Mouse (Mus musculus): Measurements from ENCODE around the gene Tlcd2. TPM values are rescaled to one million over a fixed set of nuclear protein-coding genes. Genes with fewer than 3 reads are reported as not detected.

Tlcd2 gene
- polyA plus RNA-seq, 1 experiment from 2014 or later = 17.7 TPM

GRCm38 (mm10) chr11:75472469-75473081 is 11.1 kb downstream of the Tlcd2 start:
- Histone ChIP-seq H3K4me2 (replicated peaks) (no peak overlapping the region), H3K4me3 (replicated peaks) (no peak overlapping the region), H3K9me3 (no peaks in the 10 kb centered on the region), H3K27ac (no peak overlapping the region), H3K4me1 (replicated peaks) (peaks cover 11% of the 10 kb centered on the region; the same call in 1 of the 2 replicates), H3K27me3 (replicated peaks) (no peaks in the 10 kb centered on the region), H3K9ac (no peak overlapping the region), H3K36me3 (no peaks in the 10 kb centered on the region)
- ATAC-seq = no peak
- 76% methylated on average over 11 of the region's 11 CpGs for WGBS

- no peaks in the 10 kb centered on the region for H3K27me3 ChIP-seq (replicated peaks)
- no peak overlapping the region for H3K4me2 ChIP-seq (replicated peaks)
- H3K4me3 ChIP-seq (replicated peaks) = no peak overlapping the region
- H3K36me3 ChIP-seq = no peaks in the 10 kb centered on the region
- no peak overlapping the region for H3K9ac ChIP-seq
- 75% methylated on average over 7 of the region's 7 CpGs for WGBS
- peaks cover 4% of the 10 kb centered on the region; the same call in 1 of the 2 replicates for H3K4me1 ChIP-seq (replicated peaks)
- no peak for ATAC-seq
- H3K9me3 ChIP-seq = no peaks in the 10 kb centered on the region
- no peak overlapping the region for H3K27ac ChIP-seq
These were observed 11.9 kb downstream of the Tlcd2 start for GRCm38 (mm10) chr11:75473376-75473775.

GRCm38 (mm10) chr11:75486192-75486591 is 24.7 kb downstream of the Tlcd2 start:
- H3K36me3 ChIP-seq = peaks cover 18% of the 10 kb centered on the region
- H3K4me1 ChIP-seq (replicated peaks) = peaks cover 8% of the 10 kb centered on the region
- H3K27ac ChIP-seq = no peak overlapping the region
- H3K27me3 ChIP-seq (replicated peaks) = no peaks in the 10 kb centered on the region
- no peak overlapping the region for H3K9ac ChIP-seq
- H3K9me3 ChIP-seq = no peaks in the 10 kb centered on the region
- peak overlapping the region; percentile 97; the same call in 1 of the 2 replicates for H3K4me3 ChIP-seq (replicated peaks)
- peak overlapping the region; percentile 37 for H3K4me2 ChIP-seq (replicated peaks)
- ATAC-seq = peak; percentile 59
- 19% methylated on average over 3 of the region's 3 CpGs for WGBS

GRCm38 (mm10) chr11:75486601-75487285 is 25.2 kb downstream of the Tlcd2 start, which contains the start of gene Prpf8:
TSS of gene Prpf8 (plus strand) at chr11:75486816.
- Histone ChIP-seq H3K36me3 (peaks cover 23% of the 10 kb centered on the region), H3K9ac (peak within 1 kb of the TSS; percentile 98), H3K27ac (peak within 1 kb of the TSS; percentile 66), H3K27me3 (replicated peaks) (no peaks in the 10 kb centered on the region), H3K4me2 (replicated peaks) (peak within 1 kb of the TSS; percentile 89), H3K4me3 (replicated peaks) (peak within 1 kb of the TSS; percentile 97), H3K4me1 (replicated peaks) (peaks cover 8% of the 10 kb centered on the region), H3K9me3 (no peaks in the 10 kb centered on the region)
- WGBS = under 1% methylated on average over 52 of the region's 52 CpGs
- peak; percentile 100 for ATAC-seq

GRCm38 (mm10) chr11:75487496-75487895 is 26.0 kb downstream of the Tlcd2 start:
- Histone ChIP-seq H3K4me1 (replicated peaks) (peaks cover 8% of the 10 kb centered on the region), H3K9ac (peak overlapping the region; percentile 98), H3K27me3 (replicated peaks) (no peaks in the 10 kb centered on the region), H3K4me2 (replicated peaks) (peak overlapping the region; percentile 89), H3K27ac (no peak overlapping the region), H3K4me3 (replicated peaks) (peak overlapping the region; percentile 97), H3K36me3 (peaks cover 31% of the 10 kb centered on the region), H3K9me3 (no peaks in the 10 kb centered on the region)
- ATAC-seq = no peak
- WGBS = 31% methylated on average over 6 of the region's 6 CpGs

GRCm38 (mm10) chr11:75494296-75495049 is 33.0 kb downstream of the Tlcd2 start:
- Histone ChIP-seq H3K4me1 (replicated peaks) (no peaks in the 10 kb centered on the region), H3K27me3 (replicated peaks) (no peaks in the 10 kb centered on the region), H3K4me2 (replicated peaks) (no peak overlapping the region), H3K9ac (no peak overlapping the region), H3K9me3 (no peaks in the 10 kb centered on the region), H3K27ac (no peak overlapping the region), H3K36me3 (peaks cover 87% of the 10 kb centered on the region), H3K4me3 (replicated peaks) (no peak overlapping the region)
- ATAC-seq = no peak
- WGBS = 90% methylated on average over 10 of the region's 10 CpGs

- Histone ChIP-seq H3K9me3 (no peaks in the 10 kb centered on the region), H3K4me1 (replicated peaks) (no peaks in the 10 kb centered on the region), H3K4me3 (replicated peaks) (no peak overlapping the region), H3K36me3 (peaks cover 84% of the 10 kb centered on the region), H3K4me2 (replicated peaks) (no peak overlapping the region), H3K27ac (no peak overlapping the region), H3K9ac (no peak overlapping the region), H3K27me3 (replicated peaks) (no peaks in the 10 kb centered on the region)
- 73% methylated on average over 1 of the region's 1 CpGs for WGBS
- no peak for ATAC-seq
These were observed 36.6 kb downstream of the Tlcd2 start for GRCm38 (mm10) chr11:75498126-75498525.

- WGBS = 91% methylated on average over 4 of the region's 4 CpGs
- Histone ChIP-seq H3K4me3 (replicated peaks) (no peak overlapping the region), H3K36me3 (peaks cover 44% of the 10 kb centered on the region), H3K27ac (no peak overlapping the region), H3K4me2 (replicated peaks) (no peak overlapping the region), H3K9ac (no peak overlapping the region), H3K4me1 (replicated peaks) (peaks cover 26% of the 10 kb centered on the region), H3K9me3 (no peaks in the 10 kb centered on the region), H3K27me3 (replicated peaks) (no peaks in the 10 kb centered on the region)
- ATAC-seq = no peak
These were observed 46.6 kb downstream of the Tlcd2 start for GRCm38 (mm10) chr11:75508162-75508561.

GRCm38 (mm10) chr11:75508904-75509303 is 47.4 kb downstream of the Tlcd2 start:
- H3K27me3 ChIP-seq (replicated peaks) = no peaks in the 10 kb centered on the region
- no peak overlapping the region for H3K4me3 ChIP-seq (replicated peaks)
- 67% methylated on average over 8 of the region's 8 CpGs for WGBS
- H3K4me2 ChIP-seq (replicated peaks) = no peak overlapping the region
- peaks cover 39% of the 10 kb centered on the region for H3K36me3 ChIP-seq
- H3K9me3 ChIP-seq = no peaks in the 10 kb centered on the region
- H3K27ac ChIP-seq = no peak overlapping the region
- H3K4me1 ChIP-seq (replicated peaks) = peaks cover 26% of the 10 kb centered on the region
- no peak overlapping the region for H3K9ac ChIP-seq
- no peak for ATAC-seq

GRCm38 (mm10) chr11:75509741-75510626 is 48.5 kb downstream of the Tlcd2 start, which contains the start of gene Rilp:
TSS of gene Rilp (plus strand) at chr11:75510094.
- Histone ChIP-seq H3K4me2 (replicated peaks) (peak within 1 kb of the TSS; percentile 92), H3K4me3 (replicated peaks) (peak within 1 kb of the TSS; percentile 50), H3K9me3 (no peaks in the 10 kb centered on the region), H3K9ac (peak within 1 kb of the TSS; percentile 54), H3K4me1 (replicated peaks) (peaks cover 26% of the 10 kb centered on the region), H3K27ac (peak within 1 kb of the TSS; percentile 78), H3K36me3 (peaks cover 28% of the 10 kb centered on the region), H3K27me3 (replicated peaks) (no peaks in the 10 kb centered on the region)
- 1% methylated on average over 43 of the region's 43 CpGs for WGBS
- peak; percentile 83 for ATAC-seq

- Histone ChIP-seq H3K4me2 (replicated peaks) (peak overlapping the region; percentile 92), H3K9ac (peak overlapping the region; percentile 54), H3K27me3 (replicated peaks) (no peaks in the 10 kb centered on the region), H3K4me3 (replicated peaks) (peak overlapping the region; percentile 50), H3K27ac (peak overlapping the region; percentile 78), H3K9me3 (no peaks in the 10 kb centered on the region), H3K4me1 (replicated peaks) (peaks cover 26% of the 10 kb centered on the region), H3K36me3 (peaks cover 24% of the 10 kb centered on the region; the same call in 1 of the 2 replicates)
- WGBS = 3% methylated on average over 24 of the region's 24 CpGs
- ATAC-seq = peak; percentile 94
These were observed 49.1 kb downstream of the Tlcd2 start for GRCm38 (mm10) chr11:75510627-75510993.

All from intestine, embryonic 15.5 days (tissue).